ENCODE assay signal across 15 mouse cellular contexts in genomic region chr1:63903201-63903600, GRCm38 (mm10).
DNase-seq lines count a peak whose midpoint lies in the region; ATAC-seq and TF ChIP-seq lines count a peak whose summit lies in the region.
"Had no signal": no experiment of that assay in that cellular context is flagged by ENCODE, and none has a peak within 500 bp of the region (broad histone marks: within the 10 kb centered on the region; RNA-seq: fewer than 3 reads in every experiment).

No protein-coding gene starts in this region.

- TF ChIP-seq POLR2A in limb, embryonic 14.5 days (IDR thresholded peaks at IDR 0.05; ENCODE audit: borderline replicate concordance, extremely low read depth, insufficient read depth, insufficient read length) = no peak

- no peak overlapping the region for H3K4me3 ChIP-seq in limb, embryonic 14.5 days (replicated peaks; ENCODE audit: low read length)
- H3K4me3 ChIP-seq in limb, embryonic 10.5 days = no peak overlapping the region
- H3K4me3 ChIP-seq in intestine, embryonic 16.5 days (ENCODE audit: low read length) = no peak overlapping the region
- H3K4me3 ChIP-seq: erythroblast, embryonic 14.5 days had no signal

- no peak overlapping the region for H3K9ac ChIP-seq in limb, embryonic 14.5 days (ENCODE audit: low read depth, low read length, severe bottlenecking)
- H3K9ac ChIP-seq in intestine, embryonic 16.5 days (ENCODE audit: low read depth, low read length) = no peak overlapping the region
- H3K9ac ChIP-seq: forebrain, postnatal 0 days; hindbrain, embryonic 14.5 days had no signal

- WGBS in limb, embryonic 14.5 days = 35% methylated on average over 3 of the region's 3 CpGs
- 81% methylated on average over 3 of the region's 3 CpGs for WGBS in limb, embryonic 10.5 days
- 39% methylated on average over 3 of the region's 3 CpGs for WGBS in intestine, embryonic 16.5 days

- peak; percentile 23 for DNase-seq in limb, embryonic 14.5 days (ENCODE audit: low spot score)
- DNase-seq in limb, embryonic 10.5 days (ENCODE audit: low spot score) = no peak
- DNase-seq in urinary bladder, postnatal 25 days (ENCODE audit: low spot score) = peak; percentile 21
- no peak for DNase-seq in urinary bladder, postnatal 10 days (ENCODE audit: low spot score)
- no peak for DNase-seq in thymus, adult 18-20 months
- DNase-seq in right cerebral cortex, adult 18-20 months = no peak
- DNase-seq: cerebellum, adult 11-12 months; forebrain, postnatal 0 days; gastrocnemius, postnatal 36 days; liver; thymus, postnatal 36 days had no signal

- no peaks in the 10 kb centered on the region for H3K36me3 ChIP-seq in limb, embryonic 14.5 days (ENCODE audit: control insufficient read depth, insufficient read depth, low read length)
- H3K36me3 ChIP-seq in limb, embryonic 10.5 days = no peaks in the 10 kb centered on the region
- no peaks in the 10 kb centered on the region for H3K36me3 ChIP-seq in intestine, embryonic 16.5 days (ENCODE audit: control insufficient read depth, insufficient read depth, low read length)

- H3K27me3 ChIP-seq in limb, embryonic 14.5 days (ENCODE audit: control insufficient read depth, insufficient read depth, low read length) = no peaks in the 10 kb centered on the region
- no peaks in the 10 kb centered on the region for H3K27me3 ChIP-seq in limb, embryonic 10.5 days (ENCODE audit: low read depth, poor library complexity, severe bottlenecking)
- H3K27me3 ChIP-seq in intestine, embryonic 16.5 days (replicated peaks; ENCODE audit: control insufficient read depth, insufficient read depth, low read length) = no peaks in the 10 kb centered on the region

- H3K9me3 ChIP-seq in limb, embryonic 14.5 days (ENCODE audit: control insufficient read depth, low read length) = no peaks in the 10 kb centered on the region
- no peaks in the 10 kb centered on the region for H3K9me3 ChIP-seq in limb, embryonic 10.5 days (replicated peaks)
- H3K9me3 ChIP-seq in intestine, embryonic 16.5 days (ENCODE audit: control insufficient read depth, low read length) = no peaks in the 10 kb centered on the region

- no peak overlapping the region for H3K27ac ChIP-seq in limb, embryonic 14.5 days (replicated peaks; ENCODE audit: low read depth, low read length)
- no peak overlapping the region for H3K27ac ChIP-seq in limb, embryonic 10.5 days
- H3K27ac ChIP-seq in intestine, embryonic 16.5 days (ENCODE audit: low read length) = no peak overlapping the region
- H3K27ac ChIP-seq: hindbrain, embryonic 14.5 days had no signal

- no peak for ATAC-seq in limb, embryonic 14.5 days (ENCODE audit: low FRiP score, low read depth)
- ATAC-seq in intestine, embryonic 16.5 days = peak; percentile 89
- ATAC-seq: forebrain, postnatal 0 days; Patski had no signal

- H3K4me2 ChIP-seq in limb, embryonic 14.5 days (replicated peaks; ENCODE audit: low read depth, low read length, severe bottlenecking) = no peak overlapping the region
- no peak overlapping the region for H3K4me2 ChIP-seq in intestine, embryonic 16.5 days (ENCODE audit: low read depth, low read length)
- H3K4me2 ChIP-seq: hindbrain, embryonic 14.5 days had no signal

- no peaks in the 10 kb centered on the region for H3K4me1 ChIP-seq in limb, embryonic 14.5 days (ENCODE audit: control insufficient read depth, insufficient read depth, low read length)
- no peaks in the 10 kb centered on the region for H3K4me1 ChIP-seq in limb, embryonic 10.5 days
- H3K4me1 ChIP-seq in intestine, embryonic 16.5 days (ENCODE audit: control insufficient read depth, insufficient read depth, low read length) = no peaks in the 10 kb centered on the region

Comparison
In these comparisons a context has a peak if more than half of its experiments do, and no peak if none do; other contexts are left out.
1. DNase-seq: peak in limb, embryonic 14.5 days (single experiment) and urinary bladder, postnatal 25 days (single experiment); none in limb, embryonic 10.5 days (single experiment), urinary bladder, postnatal 10 days (single experiment), thymus, adult 18-20 months (0 of 2) and right cerebral cortex, adult 18-20 months (single experiment).